Mouse (Mus musculus) c-Kit-positive CD71-positive TER-119-positive erythroid progenitor cells, embryonic 14.5 days (primary cell): ENCODE data around the gene Mrgpre.

Experiments
- DNase-seq: peaks from one replicate; pipeline ENCODE4 v3.0.0-alpha.2; 2013; ENCODE audit warnings: low spot score

Mrgpre gene

GRCm38 (mm10) chr7:143738194-143738593 is 46.1 kb downstream of the Mrgpre start:
- DNase-seq = no peak

GRCm38 (mm10) chr7:143733746-143734145 is 50.6 kb downstream of the Mrgpre start:
- no peak for DNase-seq

GRCm38 (mm10) chr7:143729886-143730285 is 54.4 kb downstream of the Mrgpre start:
- DNase-seq = no peak
